Mouse (Mus musculus): ENCODE data around the gene Stat6. TPM values are rescaled to one million over a fixed set of nuclear protein-coding genes. Genes with fewer than 3 reads are reported as not detected.

The Stat6 gene
- polyA plus RNA-seq, 1 experiment from 2014 or later, result 35.3 TPM

DNA sequence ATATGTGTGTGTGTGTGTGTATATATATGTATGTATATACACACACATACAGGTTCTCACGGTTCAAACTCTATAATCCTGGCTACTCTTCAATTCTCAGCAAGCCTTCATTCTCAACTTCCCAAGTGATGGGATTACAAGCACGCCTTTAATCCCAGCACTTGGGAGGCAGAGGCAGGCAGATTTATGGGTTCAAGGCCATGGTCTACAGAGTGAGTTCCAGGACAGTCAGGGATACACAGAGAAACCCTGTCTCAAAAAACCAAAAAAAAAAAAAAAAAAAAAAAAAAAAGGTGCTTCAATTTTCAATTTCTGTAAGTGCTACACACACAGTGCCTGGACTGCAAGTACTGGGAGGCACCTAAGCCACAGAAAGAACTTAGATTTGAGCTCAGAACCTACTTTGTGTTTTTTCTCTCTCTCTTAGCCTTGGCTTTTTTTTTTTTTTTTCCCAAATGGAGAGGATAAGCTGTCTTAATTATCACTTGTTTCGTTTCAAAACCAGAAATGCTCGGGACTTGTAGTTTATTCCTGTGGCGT is 33.1 kb downstream of the Stat6 start:
- peak overlapping the region; percentile 80 for H3K4me3 ChIP-seq (replicated peaks)
- H3K27me3 ChIP-seq, result no peaks in the 10 kb centered on the region
- no peak for ATAC-seq (ENCODE audit: insufficient number of reproducible peaks, low FRiP score, low TSS enrichment, low read depth)
- peak overlapping the region; percentile 80 for H3K4me2 ChIP-seq (replicated peaks)
- H3K27ac ChIP-seq (replicated peaks), result peak overlapping the region; percentile 92
- H3K9me3 ChIP-seq (replicated peaks), result no peaks in the 10 kb centered on the region
- no peak overlapping the region for H3K9ac ChIP-seq
- H3K4me1 ChIP-seq, result peaks cover 16% of the 10 kb centered on the region
- WGBS, result 46% methylated on average over 5 of the region's 5 CpGs
- no peaks in the 10 kb centered on the region for H3K36me3 ChIP-seq

DNA sequence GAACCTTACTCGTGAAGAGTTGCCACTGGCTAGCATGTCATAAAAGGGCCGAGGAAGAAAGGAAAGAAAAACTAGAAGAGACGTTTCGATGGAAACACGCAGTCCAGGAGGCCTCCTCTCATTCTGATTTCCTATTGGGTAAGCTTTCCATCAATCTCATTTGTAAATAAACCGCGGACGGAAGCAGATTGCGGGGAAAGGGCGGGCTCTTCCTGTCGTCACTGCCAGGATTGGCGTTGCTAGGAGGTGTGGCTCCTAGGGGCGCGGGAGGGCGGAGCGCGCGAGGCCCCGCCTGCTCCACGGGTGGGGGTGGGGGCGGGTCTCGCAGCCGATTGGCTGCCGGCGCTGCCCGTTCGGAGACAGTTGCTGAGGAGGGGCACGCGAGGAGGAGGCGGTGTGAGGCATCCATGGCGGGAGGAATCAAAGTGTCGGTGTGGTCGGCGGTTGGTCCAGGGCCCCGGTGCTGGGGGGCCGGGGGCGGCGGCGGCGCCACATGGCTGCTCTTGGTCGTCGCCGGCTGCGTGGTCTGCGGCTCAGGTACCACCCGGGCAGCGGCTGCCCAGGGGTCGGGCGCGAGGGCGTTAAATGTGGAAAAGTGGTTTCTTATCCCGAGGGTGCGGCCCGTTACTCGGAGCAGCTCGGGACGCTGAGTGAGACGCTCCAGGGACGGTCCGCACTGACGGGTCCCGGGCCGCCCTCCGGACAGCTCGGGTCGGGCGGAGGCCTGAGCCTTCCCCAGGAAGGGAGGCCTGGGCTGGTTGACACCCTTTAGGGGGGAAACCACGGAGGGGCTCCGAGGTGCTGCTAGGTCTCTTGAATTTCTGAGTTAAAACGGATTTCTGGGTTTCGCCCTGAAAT is 34.1 kb downstream of the Stat6 start:
- peak; percentile 97 for ATAC-seq (ENCODE audit: insufficient number of reproducible peaks, low FRiP score, low TSS enrichment, low read depth)
- Histone ChIP-seq H3K27me3 (no peaks in the 10 kb centered on the region), H3K4me3 (replicated peaks) (peak overlapping the region; percentile 80), H3K4me2 (replicated peaks) (peak overlapping the region; percentile 80), H3K27ac (replicated peaks) (peak overlapping the region; percentile 92), H3K4me1 (peaks cover 16% of the 10 kb centered on the region), H3K9ac (peak overlapping the region; percentile 62), H3K36me3 (no peaks in the 10 kb centered on the region), H3K9me3 (replicated peaks) (no peaks in the 10 kb centered on the region)
- WGBS, result under 1% methylated on average over 71 of the region's 71 CpGs

DNA sequence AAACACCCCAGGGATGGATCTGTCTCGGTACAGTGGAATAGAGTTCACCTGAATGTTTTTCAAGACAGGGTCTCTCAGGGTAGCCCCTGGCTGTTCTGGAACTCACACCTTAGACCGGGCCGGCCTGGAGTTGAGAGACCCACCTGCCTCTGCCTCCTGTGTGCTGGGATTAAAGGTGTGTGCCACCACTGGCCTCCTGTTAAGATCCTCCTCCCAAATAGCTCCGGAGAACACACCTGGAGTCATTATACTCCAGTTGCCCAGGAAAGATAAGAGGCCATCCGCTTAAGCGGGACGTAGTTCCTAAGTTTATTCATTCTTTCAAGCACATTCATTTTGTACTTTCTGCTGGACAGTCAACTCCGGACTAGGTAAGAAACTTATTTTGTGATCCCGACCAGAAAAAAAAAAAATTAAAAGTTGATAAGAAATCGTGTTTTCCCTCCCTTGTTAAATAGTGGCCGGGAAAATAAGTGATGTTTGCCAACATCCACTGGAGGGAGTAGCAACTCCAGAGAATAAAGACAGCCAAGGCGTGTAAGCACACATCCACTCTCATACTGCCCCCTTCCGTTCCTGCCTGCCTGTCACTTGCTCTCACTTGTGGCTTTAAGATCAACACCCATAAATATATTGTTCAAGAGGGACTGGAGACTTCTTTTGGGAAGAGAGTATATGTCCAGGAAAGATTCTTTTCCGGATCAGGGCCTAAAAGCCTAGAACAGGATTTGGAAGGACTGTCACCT is 35.0 kb downstream of the Stat6 start:
- Histone ChIP-seq H3K27ac (replicated peaks) (peak overlapping the region; percentile 75), H3K4me1 (peaks cover 16% of the 10 kb centered on the region), H3K9ac (peak overlapping the region; percentile 62), H3K4me3 (replicated peaks) (peak overlapping the region; percentile 80), H3K4me2 (replicated peaks) (peak overlapping the region; percentile 80), H3K9me3 (replicated peaks) (no peaks in the 10 kb centered on the region), H3K36me3 (no peaks in the 10 kb centered on the region), H3K27me3 (no peaks in the 10 kb centered on the region)
- WGBS, result 9% methylated on average over 14 of the region's 14 CpGs
- no peak for ATAC-seq (ENCODE audit: insufficient number of reproducible peaks, low FRiP score, low TSS enrichment, low read depth)

DNA sequence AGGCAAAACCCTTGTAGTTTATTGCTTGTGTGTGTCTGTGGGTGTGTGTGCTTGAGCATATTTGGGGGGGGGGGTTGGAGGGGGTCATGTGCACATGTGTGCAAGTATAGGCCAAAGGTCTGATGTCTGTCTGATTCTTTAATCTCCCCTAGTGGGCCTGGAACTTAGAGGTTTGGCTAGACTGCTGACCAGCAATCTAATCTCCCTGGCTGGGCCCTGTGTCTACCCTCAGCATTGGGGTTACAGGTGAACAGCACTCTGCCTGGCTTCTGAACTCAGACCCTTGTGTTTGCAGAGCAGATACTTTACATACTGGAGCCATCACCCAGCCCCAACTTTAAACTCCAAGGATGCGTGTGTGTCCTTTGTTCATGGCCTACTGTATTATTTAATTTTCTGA is 36.4 kb downstream of the Stat6 start:
- Histone ChIP-seq H3K4me1 (peaks cover 16% of the 10 kb centered on the region), H3K4me3 (replicated peaks) (no peak overlapping the region), H3K4me2 (replicated peaks) (no peak overlapping the region), H3K27ac (replicated peaks) (no peak overlapping the region), H3K27me3 (no peaks in the 10 kb centered on the region), H3K9ac (no peak overlapping the region), H3K36me3 (no peaks in the 10 kb centered on the region), H3K9me3 (replicated peaks) (no peaks in the 10 kb centered on the region)
- ATAC-seq (ENCODE audit: insufficient number of reproducible peaks, low FRiP score, low TSS enrichment, low read depth), result no peak
- WGBS, result 88% methylated on average over 1 of the region's 1 CpGs

DNA sequence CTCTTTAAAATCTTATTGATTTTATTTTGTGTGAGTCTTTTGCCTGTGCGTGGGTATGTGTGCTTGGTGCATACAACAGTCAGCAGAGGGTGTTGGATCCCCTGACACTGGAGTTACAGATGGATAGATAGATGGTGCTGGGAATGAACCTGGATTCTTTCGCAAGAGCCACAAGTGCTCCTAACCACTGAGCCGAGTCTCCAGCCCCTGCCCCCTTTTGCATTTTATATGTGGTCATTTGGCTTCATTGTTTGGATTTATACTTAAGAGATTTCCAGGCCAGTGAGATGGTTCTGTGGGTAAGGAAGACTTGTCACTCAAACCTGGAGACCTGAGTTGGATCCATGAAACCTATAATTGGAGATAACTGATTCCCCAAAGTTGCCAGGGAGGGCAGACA is 37.1 kb downstream of the Stat6 start:
- Histone ChIP-seq H3K9me3 (replicated peaks) (no peaks in the 10 kb centered on the region), H3K9ac (no peak overlapping the region), H3K36me3 (no peaks in the 10 kb centered on the region), H3K4me2 (replicated peaks) (no peak overlapping the region), H3K27ac (replicated peaks) (no peak overlapping the region), H3K4me1 (peaks cover 15% of the 10 kb centered on the region), H3K27me3 (no peaks in the 10 kb centered on the region), H3K4me3 (replicated peaks) (no peak overlapping the region)
- ATAC-seq (ENCODE audit: insufficient number of reproducible peaks, low FRiP score, low TSS enrichment, low read depth), result no peak
- 91% methylated on average over 3 of the region's 3 CpGs for WGBS

GRCm38 (mm10) chr10:127682886-127683285 is 40.1 kb downstream of the Stat6 start:
- WGBS, result 76% methylated on average over 6 of the region's 6 CpGs
- 0 out of 2 replicates have a peak, but pooled peaks cover 9% of the 10 kb centered on the region for H3K4me1 ChIP-seq
- H3K27ac ChIP-seq (replicated peaks), result no peak overlapping the region
- H3K9ac ChIP-seq, result no peak overlapping the region
- H3K36me3 ChIP-seq, result no peaks in the 10 kb centered on the region
- no peak overlapping the region for H3K4me2 ChIP-seq (replicated peaks)
- no peak for ATAC-seq (ENCODE audit: insufficient number of reproducible peaks, low FRiP score, low TSS enrichment, low read depth)
- no peak overlapping the region for H3K4me3 ChIP-seq (replicated peaks)
- no peaks in the 10 kb centered on the region for H3K9me3 ChIP-seq (replicated peaks)
- no peaks in the 10 kb centered on the region for H3K27me3 ChIP-seq

DNA sequence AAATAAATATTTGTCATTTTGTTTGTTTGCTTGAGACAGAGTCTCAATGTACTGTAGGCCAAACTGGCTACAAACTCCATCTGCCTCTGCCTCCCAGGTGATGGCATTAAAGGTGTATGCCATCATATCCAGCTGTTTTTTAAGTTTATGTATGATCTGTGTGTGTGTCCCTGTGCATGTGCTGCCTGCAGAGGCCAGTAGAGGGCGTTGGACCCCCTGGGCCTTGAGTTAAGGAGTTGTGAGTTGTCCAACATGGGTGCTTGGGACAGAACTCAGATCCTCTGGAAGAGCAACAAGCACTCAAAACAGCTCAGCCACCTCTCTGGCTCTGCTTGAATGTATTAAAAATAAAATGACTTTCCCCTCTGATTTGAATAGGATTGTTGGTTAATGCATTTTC is 48.3 kb downstream of the Stat6 start:
- ATAC-seq (ENCODE audit: insufficient number of reproducible peaks, low FRiP score, low TSS enrichment, low read depth), result no peak

GRCm38 (mm10) chr10:127694636-127695035 is 51.9 kb downstream of the Stat6 start:
- H3K4me2 ChIP-seq (replicated peaks), result no peak overlapping the region
- no peak overlapping the region for H3K9ac ChIP-seq
- ATAC-seq (ENCODE audit: insufficient number of reproducible peaks, low FRiP score, low TSS enrichment, low read depth), result no peak
- peaks cover 60% of the 10 kb centered on the region for H3K36me3 ChIP-seq
- no peaks in the 10 kb centered on the region for H3K27me3 ChIP-seq
- no peak overlapping the region for H3K27ac ChIP-seq (replicated peaks)
- H3K9me3 ChIP-seq (replicated peaks), result no peaks in the 10 kb centered on the region
- WGBS, result 43% methylated on average over 2 of the region's 2 CpGs
- H3K4me3 ChIP-seq (replicated peaks), result no peak overlapping the region
- H3K4me1 ChIP-seq, result no peaks in the 10 kb centered on the region

More for the DNA sequence above, 48.3 kb downstream of the Stat6 start:
- Histone ChIP-seq H3K27me3 (no peaks in the 10 kb centered on the region), H3K4me1 (0 out of 2 replicates have a peak, but pooled peaks cover 2% of the 10 kb centered on the region), H3K27ac (replicated peaks) (no peak overlapping the region), H3K36me3 (peaks cover 36% of the 10 kb centered on the region), H3K4me3 (replicated peaks) (no peak overlapping the region), H3K9me3 (replicated peaks) (no peaks in the 10 kb centered on the region), H3K4me2 (replicated peaks) (no peak overlapping the region), H3K9ac (no peak overlapping the region)
- WGBS, result 27% methylated on average over 1 of the region's 1 CpGs

GRCm38 (mm10) chr10:127695775-127696174 is 53.0 kb downstream of the Stat6 start:
- H3K27me3 ChIP-seq, result no peaks in the 10 kb centered on the region
- no peak for ATAC-seq (ENCODE audit: insufficient number of reproducible peaks, low FRiP score, low TSS enrichment, low read depth)
- no peak overlapping the region for H3K27ac ChIP-seq (replicated peaks)
- 89% methylated on average over 7 of the region's 7 CpGs for WGBS
- H3K4me3 ChIP-seq (replicated peaks), result no peak overlapping the region
- H3K9me3 ChIP-seq (replicated peaks), result no peaks in the 10 kb centered on the region
- H3K9ac ChIP-seq, result no peak overlapping the region
- H3K4me2 ChIP-seq (replicated peaks), result no peak overlapping the region
- H3K4me1 ChIP-seq, result no peaks in the 10 kb centered on the region
- H3K36me3 ChIP-seq, result peaks cover 52% of the 10 kb centered on the region

DNA sequence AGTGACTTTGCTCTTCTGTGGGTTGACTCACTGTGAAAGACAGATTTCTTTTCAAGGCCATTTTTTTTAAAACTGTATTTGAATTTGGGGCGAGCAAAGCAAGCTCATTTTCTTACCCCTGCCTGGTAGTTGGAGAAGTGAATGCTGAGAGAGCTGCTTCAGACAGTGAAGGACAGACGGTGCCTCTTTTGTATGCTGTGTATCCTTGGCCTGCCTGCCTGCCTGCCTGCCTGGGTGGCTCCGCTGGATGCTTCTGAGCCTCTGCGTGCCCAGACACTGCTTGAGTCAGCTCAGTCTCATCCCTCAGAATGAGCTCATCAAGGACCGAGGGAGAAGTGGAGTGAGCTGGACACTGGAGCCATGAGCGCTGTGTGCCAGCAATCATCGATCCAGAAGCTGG is 56.2 kb downstream of the Stat6 start:
- peaks cover 39% of the 10 kb centered on the region for H3K36me3 ChIP-seq

GRCm38 (mm10) chr10:127703299-127703698 is 60.5 kb downstream of the Stat6 start:
- H3K4me3 ChIP-seq (replicated peaks), result no peak overlapping the region
- no peaks in the 10 kb centered on the region for H3K4me1 ChIP-seq
- peaks cover 11% of the 10 kb centered on the region for H3K36me3 ChIP-seq
- no peak overlapping the region for H3K9ac ChIP-seq
- H3K27me3 ChIP-seq, result no peaks in the 10 kb centered on the region
- H3K27ac ChIP-seq (replicated peaks), result no peak overlapping the region
- no peak overlapping the region for H3K4me2 ChIP-seq (replicated peaks)
- 34% methylated on average over 4 of the region's 4 CpGs for WGBS
- no peaks in the 10 kb centered on the region for H3K9me3 ChIP-seq (replicated peaks)
- no peak for ATAC-seq (ENCODE audit: insufficient number of reproducible peaks, low FRiP score, low TSS enrichment, low read depth)

More for the DNA sequence above, 56.2 kb downstream of the Stat6 start:
- H3K27me3 ChIP-seq, result no peaks in the 10 kb centered on the region
- ATAC-seq (ENCODE audit: insufficient number of reproducible peaks, low FRiP score, low TSS enrichment, low read depth), result no peak
- H3K4me2 ChIP-seq (replicated peaks), result no peak overlapping the region
- H3K4me3 ChIP-seq (replicated peaks), result no peak overlapping the region
- H3K9ac ChIP-seq, result no peak overlapping the region
- no peaks in the 10 kb centered on the region for H3K9me3 ChIP-seq (replicated peaks)
- 85% methylated on average over 7 of the region's 7 CpGs for WGBS
- no peak overlapping the region for H3K27ac ChIP-seq (replicated peaks)
- no peaks in the 10 kb centered on the region for H3K4me1 ChIP-seq

Data from embryonic facial prominence, embryonic 15.5 days (tissue).